Mouse (Mus musculus) hindlimb bud, embryonic 11.5 days (tissue): Measurements from ENCODE around the gene Cebpb.

ENCODE experiments used
- DNase-seq: peaks from one replicate; pipeline ENCODE4 v3.0.0-alpha.2; 2012; ENCODE audit warnings: low read depth, low spot score; ENCODE audit errors: extremely low spot score

The Cebpb gene

GRCm38 (mm10) chr2:167662713-167663112, 26.0 kb upstream of the Cebpb start:
- DNase-seq: no peak

DNA sequence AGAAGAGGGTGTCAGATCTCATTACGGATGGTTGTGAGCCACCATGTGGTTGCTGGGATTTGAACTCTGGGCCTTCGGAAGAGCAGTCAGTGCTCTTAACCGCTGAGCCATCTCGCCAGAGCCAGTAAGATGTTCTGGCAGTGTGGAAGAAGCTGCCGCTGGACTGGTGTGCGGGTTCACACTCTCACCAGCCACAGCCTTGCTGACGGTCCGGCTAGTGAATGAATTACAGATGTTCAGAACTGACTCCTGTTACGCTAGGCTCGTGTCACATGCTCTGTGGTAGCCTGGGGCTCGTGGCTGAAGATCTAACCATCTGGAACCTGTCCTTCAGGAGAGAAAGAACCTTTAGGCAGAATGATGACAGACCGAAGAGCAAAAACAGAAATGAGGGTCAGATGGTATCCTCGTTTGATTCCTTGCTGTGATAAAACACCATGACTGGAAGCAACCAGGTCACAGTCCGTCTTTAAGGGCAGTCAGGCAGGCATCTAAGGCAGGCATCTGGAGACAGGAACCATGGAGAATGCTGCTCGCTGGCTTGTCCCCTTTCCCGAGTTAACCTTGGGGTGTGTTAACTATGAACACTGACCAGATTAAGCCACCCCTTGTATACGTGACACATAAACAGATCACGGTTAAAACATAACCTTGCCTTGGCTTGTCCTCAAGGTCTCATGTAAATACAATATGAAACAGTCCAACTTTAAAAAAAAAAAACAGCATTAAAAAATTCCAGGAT, 22.6 kb upstream of the Cebpb start:
- no peak for DNase-seq

GRCm38 (mm10) chr2:167668426-167668825, 20.3 kb upstream of the Cebpb start:
- DNase-seq: no peak

DNA sequence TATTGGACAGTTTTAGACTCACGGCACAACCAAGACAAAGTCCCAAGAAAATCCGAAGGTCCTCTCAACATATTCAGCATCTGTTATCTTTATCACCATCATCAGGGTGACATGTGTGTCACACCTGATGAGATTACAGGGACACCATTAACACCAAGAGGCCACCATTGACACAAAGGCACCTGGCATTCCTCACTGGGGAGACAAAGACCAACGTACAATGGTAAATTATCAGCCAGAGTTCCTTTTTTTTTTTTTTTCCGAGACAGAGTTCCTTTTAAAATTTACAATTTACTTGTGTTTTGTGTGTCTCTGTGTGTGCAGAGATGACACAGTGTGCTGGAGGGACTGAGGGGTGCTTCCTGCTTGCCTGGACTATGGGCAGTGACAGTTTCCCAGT, 19.3 kb upstream of the Cebpb start:
- DNase-seq: no peak

DNA sequence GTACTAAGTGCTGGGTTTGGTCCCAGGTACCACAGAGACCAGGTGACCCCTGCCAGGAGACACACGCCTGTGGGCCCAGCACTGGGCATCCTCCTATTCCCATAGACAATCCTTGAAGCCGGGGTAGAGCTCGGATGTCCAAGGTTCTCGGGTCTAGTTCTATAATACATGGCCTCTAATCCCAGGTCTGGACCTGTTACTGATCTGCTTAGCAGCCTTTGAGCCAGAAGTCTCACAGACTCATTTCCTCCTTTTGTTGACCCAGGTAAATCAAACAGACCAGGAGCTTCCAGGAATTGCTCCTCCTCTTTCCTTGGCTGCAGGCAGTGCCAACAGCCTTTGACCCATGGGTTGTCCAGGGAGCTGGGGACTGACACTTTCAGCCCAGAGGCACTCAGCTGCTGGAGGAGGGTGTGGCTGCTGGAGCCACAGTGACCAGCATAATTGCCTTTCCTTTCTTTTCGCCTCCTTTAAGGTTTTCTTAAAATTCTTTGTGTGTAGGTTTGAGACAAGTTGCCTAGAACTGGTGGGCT, 17.5 kb upstream of the Cebpb start:
- DNase-seq: no peak

- no peak for DNase-seq
Measured at GRCm38 (mm10) chr2:167672212-167672685, 16.5 kb upstream of the Cebpb start.

GRCm38 (mm10) chr2:167675120-167675909, 13.4 kb upstream of the Cebpb start:
- DNase-seq: no peak

- DNase-seq: no peak
Measured at GRCm38 (mm10) chr2:167678600-167678999, 10.1 kb upstream of the Cebpb start.

- DNase-seq: no peak
Measured at GRCm38 (mm10) chr2:167679902-167680430, 8.7 kb upstream of the Cebpb start.

DNA sequence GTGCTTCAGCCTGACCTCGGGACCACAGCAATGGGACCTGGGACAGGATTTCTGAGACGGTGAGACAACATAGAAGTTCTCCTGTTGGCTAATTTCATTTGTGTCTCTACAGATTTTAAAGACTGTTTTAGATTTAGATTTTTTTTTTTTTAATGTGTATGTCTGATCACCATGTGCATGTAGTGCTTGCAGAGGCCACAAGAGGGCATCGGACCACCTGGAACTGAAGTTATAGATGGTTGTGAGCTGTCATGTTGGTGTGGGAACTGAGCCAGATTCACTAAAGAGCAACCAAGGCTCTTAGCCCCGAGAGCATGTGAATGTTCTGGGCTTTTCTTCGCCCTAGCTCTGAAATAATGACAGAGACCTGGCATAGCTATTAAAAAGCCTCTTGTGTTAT, 8.1 kb upstream of the Cebpb start:
- DNase-seq: no peak

DNA sequence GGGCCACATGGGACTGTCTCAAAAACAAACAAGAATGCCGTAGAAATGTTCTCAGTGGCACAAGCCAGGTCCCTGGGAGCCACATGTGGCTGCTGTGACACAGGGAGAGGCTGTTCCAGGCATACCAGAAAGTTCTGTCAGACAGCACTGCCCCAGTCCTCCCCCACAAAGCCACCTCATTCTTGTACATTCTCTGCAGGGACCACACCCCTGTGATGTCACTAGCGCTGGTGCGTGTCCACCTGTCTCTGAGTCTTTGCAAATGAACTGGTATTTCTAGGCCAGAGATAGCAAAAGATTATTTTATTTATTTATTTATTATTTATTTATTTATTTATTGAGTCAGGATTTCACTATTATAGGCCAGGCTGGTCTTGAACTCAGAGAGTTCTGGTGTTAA, 5.0 kb upstream of the Cebpb start:
- DNase-seq: no peak

- peak; percentile 85 for DNase-seq
Measured at GRCm38 (mm10) chr2:167685137-167685536, 3.6 kb upstream of the Cebpb start.

GRCm38 (mm10) chr2:167685865-167686264, 2.9 kb upstream of the Cebpb start:
- DNase-seq: no peak

- no peak for DNase-seq
Measured at GRCm38 (mm10) chr2:167686382-167687249, 2.1 kb upstream of the Cebpb start.

- no peak for DNase-seq
Measured at GRCm38 (mm10) chr2:167687250-167687586, 1.5 kb upstream of the Cebpb start.

GRCm38 (mm10) chr2:167687651-167688101, 1.0 kb upstream of the Cebpb start:
- no peak for DNase-seq

DNA sequence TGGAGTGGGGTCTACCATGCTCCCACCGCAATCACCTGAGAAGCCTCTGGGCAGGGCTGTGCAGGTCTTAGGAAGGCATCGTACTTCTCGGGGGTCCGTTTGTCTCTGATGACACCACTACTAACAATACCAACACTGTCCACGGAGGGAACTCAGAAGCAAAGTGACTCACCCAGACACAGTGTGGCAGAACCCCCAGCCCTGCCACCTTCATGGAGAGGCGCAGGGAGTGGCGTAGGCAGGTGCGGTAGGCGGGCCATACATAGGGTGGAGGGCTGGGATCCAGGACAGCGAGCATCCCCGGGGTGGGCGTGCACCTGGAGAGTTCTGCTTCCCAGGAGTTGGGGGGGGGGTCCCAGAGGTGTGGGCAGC, 603 bp upstream of the Cebpb start:
- no peak for DNase-seq

DNA sequence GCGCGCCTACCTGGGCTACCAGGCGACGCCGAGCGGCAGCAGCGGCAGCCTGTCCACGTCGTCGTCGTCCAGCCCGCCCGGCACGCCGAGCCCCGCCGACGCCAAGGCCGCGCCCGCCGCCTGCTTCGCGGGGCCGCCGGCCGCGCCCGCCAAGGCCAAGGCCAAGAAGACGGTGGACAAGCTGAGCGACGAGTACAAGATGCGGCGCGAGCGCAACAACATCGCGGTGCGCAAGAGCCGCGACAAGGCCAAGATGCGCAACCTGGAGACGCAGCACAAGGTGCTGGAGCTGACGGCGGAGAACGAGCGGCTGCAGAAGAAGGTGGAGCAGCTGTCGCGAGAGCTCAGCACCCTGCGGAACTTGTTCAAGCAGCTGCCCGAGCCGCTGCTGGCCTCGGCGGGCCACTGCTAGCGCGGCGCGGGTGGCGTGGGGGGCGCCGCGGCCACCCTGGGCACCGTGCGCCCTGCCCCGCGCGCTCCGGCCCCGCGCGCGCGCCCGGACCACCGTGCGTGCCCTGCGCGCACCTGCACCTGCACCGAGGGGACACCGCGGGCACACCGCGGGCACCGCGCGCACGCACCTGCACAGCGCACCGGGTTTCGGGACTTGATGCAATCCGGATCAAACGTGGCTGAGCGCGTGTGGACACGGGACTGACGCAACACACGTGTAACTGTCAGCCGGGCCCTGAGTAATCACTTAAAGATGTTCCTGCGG, 945 bp downstream of the Cebpb start, which contains the start of gene Tmem189:
TSS of gene Tmem189 (minus strand) at position 322 of the 718 bp plus-strand sequence.
- DNase-seq: no peak

- DNase-seq: no peak
Measured at GRCm38 (mm10) chr2:167690219-167690961, 1.7 kb downstream of the Cebpb start.

- no peak for DNase-seq
Measured at GRCm38 (mm10) chr2:167690962-167691311, 2.2 kb downstream of the Cebpb start.
